Mouse (Mus musculus): ENCODE measurements around the gene Ggact.

DNA sequence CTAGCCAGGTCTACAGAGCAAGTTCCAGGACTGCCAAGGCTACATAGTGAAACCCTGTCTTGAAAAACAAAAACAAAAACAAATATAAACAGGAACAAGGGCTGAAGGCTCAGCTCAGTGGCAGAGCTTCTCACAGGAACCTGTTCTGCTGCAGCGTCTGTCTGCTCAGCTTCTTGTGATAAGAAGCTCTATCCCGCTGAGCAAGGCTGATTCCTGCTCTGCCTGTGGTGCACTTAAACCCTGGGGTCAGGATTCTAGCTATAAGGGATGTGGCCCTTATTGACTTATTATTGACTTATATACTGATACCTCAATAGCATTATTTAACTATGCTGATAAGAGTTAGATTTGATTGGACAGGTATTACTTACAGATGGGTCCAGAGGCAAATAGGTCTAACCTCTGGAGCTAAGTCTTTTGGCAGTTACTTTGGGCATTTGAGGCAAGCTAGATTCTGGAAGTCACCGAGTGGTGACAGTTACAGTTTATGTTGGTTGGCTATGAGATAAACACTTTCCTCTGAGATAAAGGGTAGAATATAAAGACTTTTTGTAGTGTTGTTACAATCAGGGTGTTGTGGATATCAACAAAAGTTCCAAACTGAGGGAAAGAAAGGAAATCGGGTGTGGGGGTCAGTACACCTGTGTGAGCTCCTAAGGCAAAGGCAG is 48.0 kb downstream of the Ggact start:
- no peak for TF ChIP-seq POLR2A (IDR thresholded peaks at IDR 0.05; ENCODE audit: borderline replicate concordance, insufficient read depth, low read length)
- no peak for TF ChIP-seq CTCF (IDR thresholded peaks at IDR 0.05; ENCODE audit: borderline replicate concordance, insufficient read depth, low read depth, low read length)

Measured in cerebellum, adult 2 months (tissue).